Mouse (Mus musculus) liver, adult 2 months (tissue): ENCODE results near the gene Tldc2.

Source experiments
- CTCF ChIP-seq: fragments of 200-500 bp; IDR thresholded peaks from 2 replicates; pipeline ENCODE4 v1.5.1; 2011; ENCODE audit warnings: low read depth, low read length, control low read depth
- POLR2A ChIP-seq: fragments of 200-500 bp; IDR thresholded peaks from 2 replicates; pipeline ENCODE4 v1.6.1; 2011; ENCODE audit warnings: low read length, control low read depth; ENCODE audit not compliant: insufficient read depth; ENCODE audit errors: extremely low read depth

DNA sequence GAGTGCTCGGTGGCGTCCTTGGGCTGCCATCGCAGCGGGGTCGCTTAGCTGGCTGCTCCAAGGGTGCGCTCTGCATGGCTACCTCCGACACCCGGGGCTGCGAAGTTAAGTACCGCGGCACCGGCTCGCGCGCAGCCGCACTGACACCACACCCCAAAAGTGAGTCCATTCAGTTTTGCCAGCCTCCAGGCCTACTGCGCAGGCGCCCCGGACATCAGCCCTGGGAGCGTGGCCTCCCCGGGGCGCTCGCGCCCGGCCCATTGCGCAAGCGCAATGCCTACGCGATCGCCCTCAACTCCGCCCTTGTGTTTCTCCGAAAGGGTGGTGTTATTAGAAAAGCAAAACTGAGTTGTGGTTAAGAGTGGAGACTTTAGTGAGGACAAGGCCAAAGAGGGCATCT lies 48.2 kb downstream of the Tldc2 start, which contains the start of gene Samhd1:
- TF ChIP-seq CTCF (no peak), POLR2A (peak; percentile 74)
